Comparison of ENCODE assay signal across 10 mouse cellular contexts in genomic region chr9:6407972-6408371, GRCm38 (mm10).
DNase-seq lines count a peak whose midpoint lies in the region.
"Had no signal": no experiment of that assay in that cellular context is flagged by ENCODE, and none has a peak within 500 bp of the region (broad histone marks: within the 10 kb centered on the region; RNA-seq: fewer than 3 reads in every experiment).

No protein-coding gene starts in this region.

- DNase-seq in embryo, embryonic 10 days (ENCODE audit: low spot score), result peak; percentile 28
- DNase-seq in embryo, embryonic 9.5 days (ENCODE audit: extremely low spot score), result no peak
- peak; percentile 3 for DNase-seq in layer of hippocampus, adult 9-11 months
- DNase-seq in layer of hippocampus, postnatal 25 days (ENCODE audit: extremely low spot score in 1 of 2, low spot score in 1 of 2), result no peak
- DNase-seq in frontal cortex, postnatal 10 days (ENCODE audit: low spot score in 2 of 2), result peak; percentile 11 to 22
- DNase-seq in retina, postnatal 1 day, result peak; percentile 18
- no peak for DNase-seq in spleen, postnatal 14 days (ENCODE audit: low spot score in 2 of 2)
- DNase-seq in cerebellum, adult 8-10 months, result no peak
- DNase-seq: adrenal gland, postnatal 25 days; gastrocnemius, postnatal 36 days had no signal

Comparison
In these comparisons a context has a peak if more than half of its experiments do, and no peak if none do; other contexts are left out.
1. DNase-seq: peak in embryo, embryonic 10 days (single experiment), layer of hippocampus, adult 9-11 months (single experiment), frontal cortex, postnatal 10 days (2 of 2) and retina, postnatal 1 day (single experiment); none in embryo, embryonic 9.5 days (single experiment), layer of hippocampus, postnatal 25 days (0 of 2), spleen, postnatal 14 days (0 of 2) and cerebellum, adult 8-10 months (single experiment).